Mouse (Mus musculus) neural tube, embryonic 11.5 days (tissue): ENCODE data around the gene Smim22. TPM values are rescaled to one million over a fixed set of nuclear protein-coding genes. Genes with fewer than 3 reads are reported as not detected.

Source experiments
- ATAC-seq: fragments of 200-750 bp; cut with Nextera tagmentation; 2 replicates; pipeline ENCODE4 v1.8.0; 2017; ENCODE audit warnings: moderate number of reproducible peaks, mild to moderate bottlenecking, moderate TSS enrichment, moderate library complexity; ENCODE audit not compliant: insufficient read depth, low FRiP score, low TSS enrichment
- DNase-seq: peaks from one replicate; pipeline ENCODE4 v3.0.0-alpha.2; 2015; ENCODE audit warnings: low spot score
- H3K27ac ChIP-seq: fragments of 300-500 bp; sonication (generic); 2 replicates; pipeline ENCODE4 v1.5.1; 2014; ENCODE audit warnings: low read depth, mild to moderate bottlenecking, low read length
- H3K27me3 ChIP-seq: fragments of 300-500 bp; sonication (generic); 2 replicates; pipeline ENCODE4 v1.6.1; 2014; ENCODE audit warnings: mild to moderate bottlenecking, low read length, mixed read lengths; ENCODE audit not compliant: control insufficient read depth, insufficient read depth
- H3K36me3 ChIP-seq: fragments of 300-500 bp; sonication (generic); 2 replicates; pipeline ENCODE4 v1.6.1; 2014; ENCODE audit warnings: mild to moderate bottlenecking, low read length, moderate library complexity, mixed read lengths; ENCODE audit not compliant: control insufficient read depth, insufficient read depth
- H3K4me1 ChIP-seq: fragments of 300-500 bp; sonication (generic); 2 replicates; pipeline ENCODE4 v1.6.1; 2014; ENCODE audit warnings: low read length, mixed read lengths; ENCODE audit not compliant: control insufficient read depth, insufficient read depth
- H3K4me2 ChIP-seq: fragments of 300-500 bp; sonication (generic); 2 replicates; pipeline ENCODE4 v1.6.1; 2014; ENCODE audit warnings: low read depth, mild to moderate bottlenecking, moderate library complexity
- H3K4me3 ChIP-seq: fragments of 300-500 bp; sonication (generic); 2 replicates; pipeline ENCODE4 v1.5.1; 2014; ENCODE audit warnings: low read depth, low read length
- H3K9ac ChIP-seq: fragments of 300-500 bp; sonication (generic); 2 replicates; pipeline ENCODE4 v1.6.1; 2014; ENCODE audit warnings: mild to moderate bottlenecking, low read length
- H3K9me3 ChIP-seq: fragments of 300-500 bp; sonication (generic); 2 replicates; pipeline ENCODE4 v1.6.1; 2016; ENCODE audit warnings: low read length; ENCODE audit not compliant: control insufficient read depth
- WGBS: fragments of 180-500 bp; shearing (Covaris S2); extraction: QIAGEN DNeasy Blood & Tissue Kit; methylation state at CpG from one replicate; pipeline ENCODE4 v1.1.7; 2014; 5-methylcytosine and 5-hydroxymethylcytosine counted together
- polyA plus RNA-seq: library from polyadenylated mRNA; unstranded; fragments of >200 nt; fragmentation: Nextera tagmentation; extraction: Ambion mirVana; gene quantifications from 2 replicates; pipeline ENCODE4 v1.2.1, GENCODE M21; 2014

Smim22 gene
- 1.4 TPM in 1 of 2 replicates, not detected in the other for polyA plus RNA-seq

DNA sequence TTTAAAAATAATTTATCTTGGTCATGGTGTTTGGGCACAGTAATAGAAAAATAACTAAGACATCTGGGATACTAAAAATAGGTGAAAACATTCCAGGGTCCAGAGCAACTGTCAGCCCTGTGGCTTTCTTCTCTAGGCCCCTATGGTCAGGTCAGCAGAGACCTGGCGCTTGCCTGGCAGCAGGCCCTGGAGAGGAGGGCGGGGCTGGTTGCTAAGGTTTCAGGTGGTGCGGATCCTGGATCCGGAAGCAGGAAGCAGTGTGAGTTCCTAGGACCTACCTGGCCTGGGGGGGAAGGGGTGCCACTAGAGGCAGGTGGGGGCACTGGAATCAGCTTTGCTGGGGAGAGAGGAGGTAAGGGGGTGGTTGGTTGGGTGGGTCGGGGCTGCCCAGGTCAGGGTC, at the start of gene Smim22:
Gene Smim22 (plus strand): TSS at position 222 of the 400 bp plus-strand sequence.
- H3K27me3 ChIP-seq = no peaks in the 10 kb centered on the region
- no peak for DNase-seq
- H3K4me2 ChIP-seq = no peak within 1 kb of the TSS
- no peaks in the 10 kb centered on the region; the same call in 1 of the 2 replicates for H3K4me1 ChIP-seq
- 60% methylated on average over 5 of the region's 5 CpGs for WGBS
- no peaks in the 10 kb centered on the region for H3K36me3 ChIP-seq
- ATAC-seq = no peak
- H3K27ac ChIP-seq = no peak within 1 kb of the TSS
- no peak within 1 kb of the TSS for H3K9ac ChIP-seq
- H3K4me3 ChIP-seq = no peak within 1 kb of the TSS
- no peaks in the 10 kb centered on the region for H3K9me3 ChIP-seq

DNA sequence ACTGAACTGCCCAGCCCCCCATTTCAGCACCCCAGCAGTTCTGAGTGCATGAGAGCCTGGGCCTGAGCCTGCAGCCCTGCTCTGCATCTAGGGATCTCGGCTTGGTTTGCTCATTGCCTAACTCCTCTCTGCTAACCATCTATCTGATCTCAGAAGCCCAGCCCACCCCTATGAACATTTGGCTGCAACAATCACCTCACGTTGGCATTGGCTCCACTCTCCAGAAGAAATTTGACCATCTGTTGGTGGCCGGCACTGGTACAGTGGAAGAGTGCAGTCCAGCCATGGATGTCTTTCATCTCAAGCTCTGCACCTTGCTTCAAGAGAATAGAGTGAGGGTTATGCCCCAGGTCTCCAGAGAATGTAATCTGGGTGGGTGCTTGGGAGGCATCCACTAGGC, 49.6 kb upstream of the Smim22 start:
- Histone ChIP-seq H3K9me3 (no peaks in the 10 kb centered on the region), H3K27ac (no peak overlapping the region), H3K9ac (no peak overlapping the region), H3K27me3 (no peaks in the 10 kb centered on the region), H3K36me3 (peaks cover 10% of the 10 kb centered on the region; the same call in 1 of the 2 replicates), H3K4me2 (no peak overlapping the region), H3K4me3 (no peak overlapping the region), H3K4me1 (no peaks in the 10 kb centered on the region)
- ATAC-seq (no peak), DNase-seq (no peak)
- 91% methylated on average over 3 of the region's 3 CpGs for WGBS

DNA sequence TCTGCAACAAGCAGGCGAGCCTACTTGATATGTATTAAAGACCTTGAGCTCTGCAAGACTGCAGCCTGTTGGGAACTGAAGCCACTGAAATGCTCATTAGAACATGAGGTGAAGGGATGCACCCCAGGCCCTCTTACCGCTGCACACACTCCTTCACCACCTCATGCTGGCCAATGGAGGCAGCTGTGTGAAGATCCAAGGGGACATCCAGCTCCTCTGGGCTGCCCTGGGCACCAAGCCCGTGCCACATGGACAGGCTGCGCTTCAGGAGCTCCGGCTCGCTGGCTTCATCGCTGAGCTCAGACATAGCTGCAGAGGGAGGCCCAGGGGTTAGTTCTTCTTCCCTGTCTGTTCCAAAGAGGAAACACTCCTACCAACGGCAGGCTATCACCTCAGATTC, 46.8 kb upstream of the Smim22 start:
- ATAC-seq (no peak), DNase-seq (no peak)
- H3K9me3 ChIP-seq = no peaks in the 10 kb centered on the region
- H3K27ac ChIP-seq = no peak overlapping the region
- no peak overlapping the region for H3K4me3 ChIP-seq
- H3K4me1 ChIP-seq = peaks cover 5% of the 10 kb centered on the region; the same call in 1 of the 2 replicates
- 0 out of 2 replicates have a peak, but pooled peaks cover 6% of the 10 kb centered on the region for H3K36me3 ChIP-seq
- H3K9ac ChIP-seq = no peak overlapping the region
- 93% methylated on average over 8 of the region's 8 CpGs for WGBS
- H3K4me2 ChIP-seq = no peak overlapping the region
- H3K27me3 ChIP-seq = no peaks in the 10 kb centered on the region

DNA sequence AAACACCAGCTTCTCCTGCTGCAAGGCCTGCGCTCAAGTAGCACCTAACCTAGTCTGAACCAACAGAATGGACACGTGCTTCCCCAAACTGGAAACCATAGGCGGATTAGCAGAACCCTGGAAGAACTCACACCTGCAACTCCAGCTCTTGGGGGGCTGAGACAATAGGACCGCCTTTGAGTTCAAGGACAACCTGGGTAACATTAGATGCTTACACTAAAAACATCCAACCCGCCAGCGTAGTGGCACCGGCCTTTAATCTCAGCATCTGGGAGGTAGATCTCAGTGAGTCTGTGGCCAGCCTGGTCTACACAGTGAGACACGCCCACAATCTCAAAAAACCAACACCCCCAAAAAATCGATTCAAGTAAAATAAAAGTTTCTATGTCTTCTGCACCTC, 43.7 kb upstream of the Smim22 start:
- 50% methylated on average over 9 of the region's 9 CpGs for WGBS
- ATAC-seq = no peak
- peak overlapping the region; percentile 66 for H3K9ac ChIP-seq
- no peaks in the 10 kb centered on the region for H3K9me3 ChIP-seq
- H3K4me1 ChIP-seq = peaks cover 5% of the 10 kb centered on the region; the same call in 1 of the 2 replicates
- peak overlapping the region; percentile 57 for H3K4me2 ChIP-seq
- no peaks in the 10 kb centered on the region for H3K36me3 ChIP-seq
- H3K27ac ChIP-seq = no peak overlapping the region
- peak overlapping the region; percentile 73 for H3K4me3 ChIP-seq
- no peak for DNase-seq
- H3K27me3 ChIP-seq = no peaks in the 10 kb centered on the region

DNA sequence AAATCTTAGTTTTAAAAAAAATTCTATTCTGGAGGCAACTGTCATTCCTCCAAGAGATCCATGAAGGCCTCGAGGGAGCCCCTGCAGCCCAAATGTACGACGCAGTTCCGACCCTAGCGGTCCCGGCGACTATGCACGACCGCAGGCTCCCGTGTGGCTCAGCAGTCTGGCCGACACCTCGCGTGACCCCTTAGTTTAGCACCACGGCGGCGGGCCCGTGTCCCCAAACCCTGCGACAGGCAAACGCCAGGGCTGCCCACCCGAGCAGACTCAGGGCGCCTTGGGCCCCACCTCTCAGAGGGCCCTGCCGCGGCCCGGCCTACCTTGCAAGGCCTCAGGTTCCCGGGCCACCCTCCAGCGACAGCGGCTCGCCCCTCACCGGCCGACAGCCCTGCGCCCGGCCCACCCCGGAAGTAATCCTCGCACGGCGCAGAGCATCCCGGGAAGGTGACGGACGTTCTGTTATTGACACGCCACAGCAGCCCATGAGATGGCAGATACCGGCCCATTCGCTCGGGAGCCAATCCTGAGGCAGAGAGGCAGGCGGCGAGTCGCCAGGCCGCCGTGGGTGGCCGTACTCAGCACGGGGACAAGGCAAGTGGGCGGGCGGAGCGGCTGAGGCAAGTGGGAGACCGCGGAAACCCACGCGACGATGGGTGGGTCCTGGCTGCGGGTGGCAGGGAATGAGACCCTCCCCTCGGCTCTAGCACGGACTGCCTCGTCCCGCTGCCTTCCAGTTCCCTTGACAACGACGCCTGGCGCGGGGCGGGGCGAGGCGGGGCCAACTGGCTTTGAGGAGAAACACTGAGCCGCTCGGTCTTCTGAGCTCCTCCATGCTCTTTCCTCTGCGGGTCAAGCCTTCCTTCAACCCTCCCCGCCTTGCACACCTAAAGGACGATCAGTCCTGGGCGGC, 43.0 kb upstream of the Smim22 start, which contains the start of gene Anks3:
Gene Anks3 (minus strand): TSS at position 409 of the 913 bp plus-strand sequence.
- peak; percentile 98 for ATAC-seq
- H3K4me3 ChIP-seq = peak within 1 kb of the TSS; percentile 73
- H3K4me1 ChIP-seq = peaks cover 5% of the 10 kb centered on the region; the same call in 1 of the 2 replicates
- peak; percentile 96 for DNase-seq
- H3K27ac ChIP-seq = peak within 1 kb of the TSS; percentile 58
- WGBS = under 1% methylated on average over 71 of the region's 76 CpGs
- peak within 1 kb of the TSS; percentile 57 for H3K4me2 ChIP-seq
- peak within 1 kb of the TSS; percentile 66 for H3K9ac ChIP-seq
- no peaks in the 10 kb centered on the region for H3K9me3 ChIP-seq
- H3K36me3 ChIP-seq = no peaks in the 10 kb centered on the region
- no peaks in the 10 kb centered on the region for H3K27me3 ChIP-seq

DNA sequence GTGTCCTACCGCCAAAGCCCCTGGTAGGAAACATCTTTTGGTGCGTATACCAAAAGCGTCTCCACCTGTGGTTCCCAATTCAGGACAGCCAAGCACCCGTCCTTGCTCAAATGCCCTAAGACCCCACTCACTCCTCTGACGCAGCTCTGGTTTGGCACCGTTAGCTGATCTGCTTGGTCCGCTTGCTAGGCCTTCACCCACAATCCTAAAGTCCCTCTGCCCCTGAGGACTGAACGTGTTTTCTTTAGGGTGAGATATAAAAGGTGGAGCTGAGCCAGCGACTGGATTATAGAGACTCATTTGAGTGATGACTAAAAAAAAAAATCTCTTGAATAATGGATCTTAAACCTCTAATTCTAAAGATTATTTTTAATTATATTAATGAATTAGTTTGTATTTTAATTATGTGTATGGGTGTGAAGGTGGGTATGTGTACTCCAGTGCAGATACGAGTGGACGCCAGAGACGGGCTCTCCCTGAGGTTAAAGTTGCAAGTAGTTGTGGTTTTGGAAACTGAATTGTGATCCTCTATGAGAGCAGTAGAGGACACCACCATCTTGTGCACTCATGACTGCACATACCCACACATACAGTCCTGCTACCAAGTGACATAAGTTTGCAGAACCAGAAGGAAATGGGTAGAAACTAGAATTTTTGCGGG, 42.2 kb upstream of the Smim22 start:
- Histone ChIP-seq H3K36me3 (no peaks in the 10 kb centered on the region), H3K4me2 (peak overlapping the region; percentile 57), H3K27ac (peak overlapping the region; percentile 58), H3K9ac (peak overlapping the region; percentile 66), H3K9me3 (no peaks in the 10 kb centered on the region), H3K27me3 (no peaks in the 10 kb centered on the region), H3K4me3 (peak overlapping the region; percentile 73), H3K4me1 (peaks cover 5% of the 10 kb centered on the region; the same call in 1 of the 2 replicates)
- ATAC-seq (no peak), DNase-seq (no peak)
- 27% methylated on average over 13 of the region's 13 CpGs for WGBS

DNA sequence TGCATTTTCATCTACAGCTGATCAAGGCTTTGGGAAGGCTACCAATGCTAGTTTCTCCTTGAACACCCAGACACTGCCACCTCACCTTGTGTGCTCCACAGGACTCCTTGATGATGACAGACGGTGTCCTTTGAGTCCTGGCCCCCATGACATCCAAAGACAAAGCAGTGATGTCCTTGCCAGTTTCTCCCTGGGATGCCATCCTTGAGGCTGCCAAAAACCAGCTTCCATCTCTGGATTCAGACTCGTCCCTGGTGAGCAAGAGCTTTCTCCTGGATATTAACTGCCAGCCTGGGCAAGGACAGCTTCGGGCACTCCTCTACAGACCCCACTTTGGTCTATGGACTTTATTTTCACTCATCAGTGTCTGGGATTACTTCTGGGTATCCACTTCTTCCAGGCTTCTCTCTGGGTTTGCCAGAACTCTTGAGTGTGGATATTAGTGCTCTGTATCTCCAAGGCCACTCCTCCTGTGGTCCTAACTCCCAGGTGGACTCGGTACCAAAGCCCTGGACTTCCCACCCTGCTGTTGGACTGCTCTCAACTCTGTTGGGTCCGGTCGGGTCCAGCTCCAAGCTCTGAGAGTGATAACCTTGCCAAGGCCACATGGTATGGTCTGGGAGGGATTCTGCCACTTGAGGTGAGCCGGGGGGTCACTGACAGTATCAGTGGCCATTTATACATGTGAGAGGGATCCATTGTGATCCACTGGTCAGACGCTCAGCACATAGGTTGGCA, 41.5 kb upstream of the Smim22 start:
- WGBS = 87% methylated on average over 8 of the region's 8 CpGs
- ATAC-seq = no peak
- peaks cover 5% of the 10 kb centered on the region; the same call in 1 of the 2 replicates for H3K4me1 ChIP-seq
- H3K9me3 ChIP-seq = no peaks in the 10 kb centered on the region
- DNase-seq = no peak
- H3K4me2 ChIP-seq = no peak overlapping the region
- no peak overlapping the region for H3K27ac ChIP-seq
- H3K9ac ChIP-seq = no peak overlapping the region
- H3K36me3 ChIP-seq = no peaks in the 10 kb centered on the region
- H3K4me3 ChIP-seq = no peak overlapping the region
- H3K27me3 ChIP-seq = no peaks in the 10 kb centered on the region

DNA sequence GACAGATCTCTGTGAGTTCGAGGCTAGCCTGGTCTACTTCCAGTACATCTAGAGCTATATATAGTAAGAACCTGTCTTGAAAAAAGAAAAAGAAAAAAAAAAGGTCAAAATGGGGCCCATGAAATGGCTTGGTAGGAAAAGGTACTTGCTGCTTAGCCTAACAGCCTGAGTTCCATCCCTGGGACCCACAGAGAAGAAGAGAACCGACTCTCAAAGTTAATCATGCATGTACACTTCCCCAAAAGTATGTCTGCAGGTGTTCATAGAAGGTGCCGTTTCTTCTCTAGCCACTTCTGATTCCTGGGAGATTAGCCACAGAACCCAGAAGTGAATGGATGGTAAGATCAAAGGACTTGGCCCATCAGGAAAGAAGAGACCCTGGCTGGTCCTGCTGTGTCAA, 38.7 kb upstream of the Smim22 start:
- WGBS = 81% methylated on average over 3 of the region's 3 CpGs
- Histone ChIP-seq H3K27me3 (no peaks in the 10 kb centered on the region), H3K9ac (no peak overlapping the region), H3K4me3 (no peak overlapping the region), H3K27ac (no peak overlapping the region), H3K9me3 (no peaks in the 10 kb centered on the region), H3K4me2 (no peak overlapping the region), H3K36me3 (no peaks in the 10 kb centered on the region), H3K4me1 (peaks cover 1% of the 10 kb centered on the region; the same call in 1 of the 2 replicates)
- DNase-seq (no peak), ATAC-seq (no peak)
